Mouse (Mus musculus): Measurements from ENCODE around the gene Man2c1. TPM values are rescaled to one million over a fixed set of nuclear protein-coding genes. Genes with fewer than 3 reads are reported as not detected.
A peak's percentile ranks its signal among the peaks of the same experiment; 100 is the strongest.

The Man2c1 gene
- total RNA-seq (2021) = 10 to 100 TPM; 27.6 to 29.0 TPM
- long read RNA-seq, experiment 1, transcript Man2c1-211 (26 exons, 3,820 nt) = major isoform, 6 of 12 reads
- long read RNA-seq, experiment 1, partial matches to known transcripts = 4 of 12 reads
- long read RNA-seq, experiment 1, other reads (novel, unspliced or antisense) = 2 of 12 reads
- long read RNA-seq, experiment 2, transcript Man2c1-211 (26 exons, 3,820 nt) = major isoform, 14 of 25 reads
- long read RNA-seq, experiment 2, partial matches to known transcripts = 1 of 25 reads
- long read RNA-seq, experiment 2, other reads (novel, unspliced or antisense) = 10 of 25 reads

- peak; percentile 90 for DNase-seq
Measured at GRCm38 (mm10) chr9:57130577-57131433, at the start of gene Man2c1. TSS of gene Man2c1 (plus strand) at chr9:57130690.

DNA sequence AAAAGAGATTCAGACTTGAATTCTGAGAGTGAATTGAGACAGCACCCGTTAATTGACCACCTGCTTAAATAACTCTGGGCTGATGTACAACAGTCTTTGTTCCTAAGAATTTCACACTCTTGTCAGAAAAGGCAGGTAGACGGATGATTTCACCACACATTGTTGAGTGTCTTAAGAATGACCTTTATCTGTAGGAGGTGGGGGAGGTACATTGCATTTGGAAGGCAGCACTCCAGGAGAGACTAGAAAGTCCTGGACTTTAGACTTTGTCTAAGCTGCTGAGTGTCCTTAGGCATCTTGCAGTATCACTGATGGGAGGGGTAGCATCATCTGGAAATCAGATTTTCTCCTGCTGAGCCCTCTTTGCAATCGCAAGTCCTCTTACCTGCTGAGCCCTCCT lies 48.3 kb upstream of the Man2c1 start:
- no peak for DNase-seq

GRCm38 (mm10) chr9:57117261-57117755 lies 13.2 kb upstream of the Man2c1 start:
- no peak for DNase-seq

GRCm38 (mm10) chr9:57129641-57130040 lies 849 bp upstream of the Man2c1 start:
- DNase-seq = no peak

- DNase-seq = no peak
Measured at GRCm38 (mm10) chr9:57137246-57137645, 6.8 kb downstream of the Man2c1 start.

DNA sequence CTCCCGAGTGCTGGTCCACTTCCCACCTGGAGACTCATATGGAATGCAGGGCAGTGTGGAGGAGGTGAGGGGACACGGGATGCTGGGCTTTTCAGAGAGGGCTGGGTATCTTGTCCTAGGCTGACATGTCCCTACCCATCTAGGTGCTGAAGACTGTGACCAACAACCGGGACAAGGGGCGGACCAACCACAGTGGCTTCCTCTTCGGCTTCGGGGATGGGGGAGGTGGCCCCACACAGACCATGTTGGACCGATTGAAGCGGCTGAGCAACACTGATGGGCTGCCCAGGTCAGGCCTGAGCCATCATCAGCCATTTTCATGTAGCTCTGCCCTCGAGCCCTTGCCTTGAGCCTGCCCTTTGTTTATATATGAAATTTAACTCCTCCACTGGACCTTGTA lies 7.3 kb downstream of the Man2c1 start:
- no peak for DNase-seq

DNA sequence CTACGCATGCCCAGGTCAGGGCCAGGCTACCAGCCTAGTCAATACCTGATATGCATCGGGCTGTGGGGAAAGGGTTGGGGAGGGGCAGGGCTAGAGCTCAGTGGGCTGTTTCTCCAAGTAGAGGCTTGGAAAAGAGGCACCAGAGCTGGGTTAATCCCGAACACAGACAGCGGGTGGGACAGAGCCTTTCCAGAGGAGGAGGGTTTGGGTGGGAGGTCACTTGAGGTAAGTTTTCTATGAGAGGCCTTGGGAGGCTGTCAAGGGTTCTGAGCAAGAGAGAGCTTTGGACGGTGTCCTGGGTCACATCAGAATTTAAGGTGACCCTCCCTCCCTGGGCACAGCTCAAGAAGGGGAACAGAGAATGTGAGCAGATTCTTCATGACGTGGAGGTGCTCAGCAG lies 8.0 kb downstream of the Man2c1 start:
- DNase-seq = no peak

DNA sequence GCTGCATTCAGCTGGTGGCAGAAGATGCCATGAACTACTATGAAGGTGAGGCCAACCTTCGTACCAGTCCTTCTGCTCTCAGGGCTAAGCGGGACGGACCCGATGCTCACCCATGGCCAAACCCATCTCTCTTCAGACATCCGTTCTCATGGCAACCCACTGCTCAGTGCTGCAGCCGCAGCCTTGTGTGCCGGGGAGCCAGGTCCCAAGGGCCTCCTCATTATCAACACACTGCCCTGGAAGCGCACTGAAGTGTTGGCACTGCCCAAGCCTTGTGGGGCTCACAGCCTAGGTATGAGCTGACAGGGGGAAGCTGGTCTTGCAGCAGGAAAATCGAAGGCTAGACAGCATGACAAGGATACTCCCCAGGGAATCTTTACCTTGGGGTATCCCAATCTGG lies 8.6 kb downstream of the Man2c1 start:
- DNase-seq = no peak

DNA sequence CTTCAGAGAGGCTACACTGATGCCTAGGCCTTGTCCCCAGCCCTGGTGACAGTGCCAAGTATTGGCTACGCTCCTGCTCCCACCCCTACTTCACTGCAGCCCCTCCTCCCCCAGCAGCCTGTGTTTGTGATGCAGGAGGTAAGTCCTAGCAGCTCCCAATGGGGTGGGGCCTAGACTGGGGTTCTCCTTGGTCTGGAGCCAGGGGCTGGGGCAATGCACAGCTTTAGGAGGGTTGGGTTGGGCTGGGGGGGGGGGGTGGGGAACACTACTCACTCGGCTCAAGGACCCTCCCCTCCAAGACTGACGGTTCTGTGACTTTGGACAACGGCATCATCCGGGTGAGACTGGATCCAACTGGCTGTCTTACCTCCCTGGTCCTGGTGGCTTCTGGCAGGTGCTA lies 9.1 kb downstream of the Man2c1 start:
- no peak for DNase-seq

- DNase-seq = no peak
Measured at GRCm38 (mm10) chr9:57141417-57142353, 11.2 kb downstream of the Man2c1 start.

DNA sequence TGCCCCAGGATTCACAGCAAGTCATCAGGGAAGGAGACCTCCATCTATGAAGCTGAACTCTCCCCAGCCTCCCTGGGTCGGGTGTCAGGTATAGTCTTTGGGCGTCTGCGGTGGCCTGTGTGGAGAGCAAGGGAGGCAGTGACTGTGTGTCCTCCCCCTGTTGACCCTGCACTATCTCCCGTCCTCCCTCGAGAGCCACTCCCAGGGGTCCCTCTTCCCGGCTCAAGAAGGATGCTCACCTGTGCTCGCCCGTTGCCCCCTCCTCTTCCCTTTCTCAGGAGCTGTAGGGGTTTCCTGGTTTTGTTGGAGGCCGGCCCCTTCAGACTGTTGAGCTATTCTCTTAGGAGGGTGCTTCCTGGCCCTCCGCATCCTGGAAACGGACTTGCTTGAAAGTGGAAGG lies 12.7 kb downstream of the Man2c1 start:
- DNase-seq = no peak

GRCm38 (mm10) chr9:57144830-57145229 lies 14.3 kb downstream of the Man2c1 start:
- no peak for DNase-seq

DNA sequence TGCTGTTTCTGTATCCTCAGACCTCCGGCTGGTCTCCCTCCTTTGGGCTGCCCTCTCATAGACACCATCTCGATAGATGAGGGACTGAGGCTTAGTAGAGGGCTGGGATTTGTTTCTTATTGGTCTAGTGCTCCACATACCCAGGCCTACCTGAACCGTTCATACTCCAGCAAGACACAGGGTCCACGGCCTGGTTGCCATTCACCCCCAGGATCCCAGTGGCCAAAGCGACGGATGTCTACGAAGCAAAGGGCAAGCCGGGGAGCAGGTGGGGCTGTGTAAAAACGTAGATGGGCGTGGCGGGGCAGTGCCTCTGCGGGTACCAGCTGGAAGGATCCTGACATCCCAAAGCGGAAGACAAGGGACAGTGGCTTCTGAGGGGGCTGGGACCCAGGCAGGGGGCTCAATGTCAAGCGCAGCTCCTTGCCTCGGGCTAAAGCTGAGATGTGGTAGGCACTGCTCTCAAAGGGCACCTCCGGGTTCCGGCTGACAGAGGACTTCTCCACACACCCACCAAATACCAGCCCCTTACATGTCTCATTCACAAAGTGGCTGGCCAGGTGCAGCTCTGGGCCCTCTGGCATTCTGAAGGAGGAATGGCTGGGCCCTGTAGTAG lies 16.1 kb downstream of the Man2c1 start:
- no peak for DNase-seq

DNA sequence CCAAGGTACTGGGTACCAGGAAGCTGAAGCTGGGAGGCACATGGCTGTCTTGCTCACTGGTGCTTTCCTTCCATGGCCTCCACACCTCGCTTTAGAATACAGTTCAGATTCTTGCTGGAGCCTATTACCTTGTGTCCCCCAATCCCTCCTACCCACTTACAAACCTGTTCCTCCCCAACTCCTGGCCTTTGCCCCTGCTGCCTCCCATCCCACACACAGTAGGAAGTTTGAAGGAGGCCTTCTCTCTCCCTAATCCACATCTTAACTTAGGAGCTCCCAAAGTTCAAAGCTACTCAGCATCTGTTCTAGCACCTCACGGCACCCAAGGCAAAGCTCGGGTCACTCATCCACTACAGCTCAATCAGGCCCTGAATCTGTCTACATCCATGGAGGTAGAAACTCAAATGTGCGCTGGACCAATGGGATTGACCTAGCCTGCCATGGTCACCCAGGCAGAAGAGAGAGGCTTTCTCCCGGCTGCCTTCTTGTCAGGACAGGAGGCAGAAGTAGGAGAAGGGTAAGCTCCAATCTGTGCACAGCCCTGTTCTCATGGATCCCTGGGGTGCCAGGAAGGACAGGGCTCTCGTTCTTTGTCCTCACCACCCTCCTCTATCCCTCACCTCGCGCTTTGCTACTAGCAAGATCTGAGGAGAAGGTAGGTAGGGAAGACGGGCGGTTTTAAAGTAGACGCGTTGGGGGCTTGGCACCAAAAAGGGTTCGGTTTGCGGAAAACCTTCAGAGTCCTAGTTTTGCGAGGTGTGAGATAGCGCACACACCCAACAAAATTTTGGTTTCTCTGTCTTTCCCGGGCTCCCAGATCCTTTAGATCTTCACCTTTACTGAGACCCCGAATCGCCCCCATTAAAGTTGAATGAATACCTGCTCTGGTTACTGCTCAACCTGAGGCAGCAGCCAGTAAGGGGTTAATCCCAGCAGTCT lies 17.0 kb downstream of the Man2c1 start:
- no peak for DNase-seq

GRCm38 (mm10) chr9:57148144-57148878 lies 17.8 kb downstream of the Man2c1 start, which contains the start of gene Neil1:
TSS of gene Neil1 (minus strand) at chr9:57148305.
- peak; percentile 85 for DNase-seq

DNA sequence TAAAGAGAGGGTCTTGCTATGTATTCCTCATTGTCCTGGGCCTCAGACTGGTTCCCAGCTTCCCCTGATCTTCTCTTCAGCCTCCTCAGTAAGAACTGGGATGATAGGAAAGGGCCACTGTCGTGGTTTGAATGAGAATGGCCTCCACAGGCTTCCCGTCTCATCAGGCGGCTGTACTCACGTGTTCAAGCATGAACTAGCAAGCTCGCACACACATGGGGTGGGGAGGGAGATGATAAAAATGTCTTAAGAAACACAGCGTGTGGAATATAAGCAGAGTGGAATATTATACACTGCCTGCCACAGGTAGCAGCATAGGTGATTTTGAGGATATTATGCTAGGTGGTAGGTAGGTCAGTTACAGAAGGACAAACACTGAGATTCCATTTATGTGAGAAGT lies 18.5 kb downstream of the Man2c1 start:
- no peak for DNase-seq

DNA sequence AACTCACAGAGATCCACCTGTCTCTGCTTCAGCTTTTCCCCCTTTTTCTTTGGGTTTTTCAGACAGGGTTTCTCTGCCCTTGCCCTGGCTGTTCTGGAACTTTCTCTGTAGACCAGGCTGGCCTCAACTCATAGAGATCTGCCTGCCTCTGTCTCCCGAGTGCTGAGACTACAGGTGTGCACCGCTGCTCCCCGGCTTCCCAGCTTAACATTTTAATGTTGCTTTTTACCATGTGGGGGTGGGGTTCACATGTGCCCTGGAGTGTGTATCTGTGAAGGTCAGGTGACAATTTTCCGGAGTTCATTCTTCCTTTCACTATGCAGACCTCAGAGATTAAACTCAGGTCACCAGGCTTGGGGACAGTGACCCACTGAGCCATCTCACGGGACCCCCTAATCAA lies 19.7 kb downstream of the Man2c1 start:
- no peak for DNase-seq

DNA sequence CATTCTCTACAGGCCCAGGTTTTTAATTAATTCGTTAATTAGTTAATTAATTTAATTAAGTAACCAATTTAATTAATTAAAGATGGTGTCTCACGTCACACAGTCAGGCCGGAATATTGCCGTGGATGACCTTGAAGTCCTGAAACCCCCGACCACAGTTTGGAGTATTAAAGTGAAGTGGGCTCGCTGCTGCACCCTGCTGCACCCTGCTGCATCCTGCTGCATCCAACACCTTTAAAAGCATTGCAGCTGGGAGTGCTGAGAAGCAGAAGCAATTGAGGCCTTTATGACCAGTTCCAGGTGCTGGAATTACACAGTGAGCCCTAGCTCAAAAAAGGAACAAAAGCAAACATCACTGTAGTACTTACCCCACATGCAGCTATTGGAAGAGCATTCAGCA lies 21.8 kb downstream of the Man2c1 start:
- DNase-seq = no peak

DNA sequence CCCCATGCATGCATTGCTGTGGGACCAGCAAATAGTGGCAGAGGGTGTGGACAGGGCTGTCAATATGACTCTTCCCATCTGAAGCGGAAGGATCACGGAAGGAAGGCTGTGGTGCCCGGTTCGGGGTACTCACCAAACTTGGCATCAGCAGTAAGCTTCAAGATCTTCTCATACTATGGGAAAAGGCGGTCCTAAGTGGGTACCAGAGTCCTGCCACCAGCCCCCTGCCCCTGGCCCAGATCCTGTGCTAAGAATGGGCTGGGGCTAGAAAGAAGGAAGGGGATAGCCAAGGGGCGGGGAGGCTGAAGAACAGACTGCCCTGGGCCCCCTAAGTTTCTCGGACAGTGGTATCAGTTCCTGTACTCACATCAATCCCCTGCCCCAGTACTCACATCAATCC lies 25.9 kb downstream of the Man2c1 start:
- no peak for DNase-seq

DNA sequence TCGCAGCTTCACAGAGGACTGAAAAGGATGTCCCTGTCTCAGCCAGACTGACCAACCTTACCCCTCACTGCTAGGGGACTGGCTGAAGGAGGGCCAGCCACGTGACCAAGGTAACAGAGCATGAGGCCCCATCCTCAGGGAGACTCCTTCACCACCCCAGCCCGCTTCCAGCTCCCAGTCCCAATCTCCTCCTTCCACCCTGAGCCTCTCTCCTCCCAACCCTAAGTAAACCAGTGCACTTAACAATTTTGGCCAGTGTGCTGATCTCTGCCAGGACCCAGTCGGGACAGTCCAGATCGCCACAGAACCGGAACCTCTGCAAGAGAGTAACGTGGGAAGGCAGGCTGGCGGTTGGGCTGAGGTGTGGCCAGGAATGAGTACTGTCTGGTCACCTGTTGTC lies 26.3 kb downstream of the Man2c1 start:
- no peak for DNase-seq

Measured in gastrocnemius, postnatal 25 days (tissue).